Mouse (Mus musculus): Measurements from ENCODE around the gene Sez6l2. TPM values are rescaled to one million over a fixed set of nuclear protein-coding genes. Genes with fewer than 3 reads are reported as not detected.

The Sez6l2 gene
- polyA plus RNA-seq, 1 experiment from 2014 or later, result 35.1 TPM

GRCm38 (mm10) chr7:126963548-126964286 is 13.4 kb downstream of the Sez6l2 start:
- peak overlapping the region; percentile 12; the same call in 1 of the 2 replicates for H3K9ac ChIP-seq

DNA sequence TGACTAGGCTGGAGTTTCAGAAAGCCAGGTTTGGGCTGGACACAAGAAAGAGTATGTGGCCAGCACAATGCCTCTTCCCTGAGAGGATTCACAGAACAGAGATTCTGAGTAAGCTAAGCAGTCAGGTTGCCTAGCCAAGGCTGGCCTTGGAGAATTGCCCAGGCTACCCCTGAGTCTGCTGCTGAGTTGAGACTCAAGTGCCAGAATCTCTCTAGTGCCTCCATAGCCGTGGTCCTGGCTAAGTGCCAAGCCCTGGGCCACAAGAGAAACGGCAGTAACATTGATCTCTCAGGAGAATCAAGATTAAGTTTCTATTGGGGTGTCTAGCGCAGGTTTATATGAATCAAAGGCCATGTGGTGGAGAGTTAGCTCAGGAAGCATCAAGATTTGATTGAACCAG is 15.2 kb downstream of the Sez6l2 start:
- no peaks in the 10 kb centered on the region for H3K9me3 ChIP-seq
- no peaks in the 10 kb centered on the region for H3K4me1 ChIP-seq (replicated peaks)
- no peak overlapping the region for H3K4me3 ChIP-seq
- no peak overlapping the region for H3K9ac ChIP-seq
- H3K36me3 ChIP-seq, result peaks cover 92% of the 10 kb centered on the region
- WGBS, result 60% methylated on average over 3 of the region's 3 CpGs
- no peak overlapping the region for H3K4me2 ChIP-seq
- no peak overlapping the region for H3K27ac ChIP-seq (replicated peaks)
- no peak for ATAC-seq (ENCODE audit: low read depth)
- peaks cover 35% of the 10 kb centered on the region for H3K27me3 ChIP-seq

More at GRCm38 (mm10) chr7:126963548-126964286, 13.4 kb downstream of the Sez6l2 start:
- Histone ChIP-seq H3K4me3 (no peak overlapping the region), H3K4me1 (replicated peaks) (no peaks in the 10 kb centered on the region), H3K27me3 (peaks cover 39% of the 10 kb centered on the region), H3K4me2 (no peak overlapping the region), H3K9me3 (no peaks in the 10 kb centered on the region), H3K27ac (replicated peaks) (no peak overlapping the region), H3K36me3 (peaks cover 92% of the 10 kb centered on the region)
- WGBS, result 25% methylated on average over 19 of the region's 19 CpGs
- ATAC-seq (ENCODE audit: low read depth), result no peak

DNA sequence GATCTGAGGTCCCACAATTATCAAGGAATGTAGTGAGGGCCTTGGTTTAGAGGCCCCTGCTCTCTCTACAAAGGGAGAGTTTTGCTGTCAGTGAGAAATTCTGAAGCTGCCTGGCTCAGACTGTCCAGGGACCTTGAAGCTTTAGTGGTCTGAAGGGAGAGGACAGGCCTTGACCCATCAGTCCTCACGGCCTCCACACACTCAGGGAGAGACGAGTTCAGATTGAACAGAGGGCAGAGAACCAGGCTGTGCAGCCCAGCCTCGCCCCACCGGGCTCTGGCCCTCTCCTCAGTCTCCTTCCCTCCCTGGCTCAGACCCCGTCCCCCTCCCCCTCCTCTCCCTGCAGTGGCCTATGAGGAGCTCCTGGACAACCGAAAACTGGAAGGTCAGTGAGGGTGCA is 17.0 kb downstream of the Sez6l2 start:
- Histone ChIP-seq H3K4me3 (no peak overlapping the region), H3K4me1 (replicated peaks) (no peaks in the 10 kb centered on the region), H3K27ac (replicated peaks) (no peak overlapping the region), H3K27me3 (peaks cover 17% of the 10 kb centered on the region), H3K4me2 (no peak overlapping the region), H3K9ac (no peak overlapping the region), H3K9me3 (no peaks in the 10 kb centered on the region), H3K36me3 (peaks cover 92% of the 10 kb centered on the region)
- no peak for ATAC-seq (ENCODE audit: low read depth)
- WGBS, result 69% methylated on average over 6 of the region's 6 CpGs

DNA sequence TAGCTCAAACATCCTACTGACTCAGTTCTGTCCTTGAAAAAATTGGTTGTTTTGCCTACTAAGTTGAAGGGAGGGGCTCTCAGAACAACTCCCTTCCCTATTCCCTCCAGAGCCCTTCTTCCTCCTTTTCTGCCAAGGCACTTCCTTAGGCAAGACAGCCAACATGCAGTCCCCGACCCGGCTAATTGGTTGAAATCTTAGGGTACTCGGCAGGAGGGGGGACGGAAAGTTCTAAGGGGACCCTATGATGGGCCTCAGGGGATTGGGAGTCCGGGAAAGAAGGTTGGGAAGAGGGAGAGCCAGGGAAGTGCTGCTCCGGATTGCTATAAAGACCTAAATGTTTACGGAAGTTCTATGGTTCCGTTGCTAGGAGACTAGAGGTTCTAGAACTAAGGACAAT is 25.1 kb downstream of the Sez6l2 start:
- 11% methylated on average over 8 of the region's 8 CpGs for WGBS
- no peak overlapping the region for H3K9ac ChIP-seq
- H3K36me3 ChIP-seq, result peaks cover 49% of the 10 kb centered on the region
- H3K27me3 ChIP-seq, result no peaks in the 10 kb centered on the region
- peak; percentile 7 for ATAC-seq (ENCODE audit: low read depth)
- no peaks in the 10 kb centered on the region for H3K9me3 ChIP-seq
- H3K4me1 ChIP-seq (replicated peaks), result peaks cover 20% of the 10 kb centered on the region
- H3K4me2 ChIP-seq, result peak overlapping the region; percentile 91
- 0 out of 2 replicates have a peak overlapping the region, but pooled peaks have one; percentile 52 for H3K27ac ChIP-seq (replicated peaks)
- peak overlapping the region; percentile 99 for H3K4me3 ChIP-seq

- peak within 1 kb of the TSS; percentile 91 for H3K4me2 ChIP-seq
- H3K4me1 ChIP-seq (replicated peaks), result peaks cover 20% of the 10 kb centered on the region
- 0% methylated on average over 1 of the region's 1 CpGs for WGBS
- no peak for ATAC-seq (ENCODE audit: low read depth)
- H3K4me3 ChIP-seq, result peak within 1 kb of the TSS; percentile 99
- peak within 1 kb of the TSS; percentile 98 for H3K9ac ChIP-seq
- no peaks in the 10 kb centered on the region for H3K9me3 ChIP-seq
- no peaks in the 10 kb centered on the region for H3K27me3 ChIP-seq
- H3K36me3 ChIP-seq, result peaks cover 48% of the 10 kb centered on the region
- H3K27ac ChIP-seq (replicated peaks), result peak within 1 kb of the TSS; percentile 98
These were observed 25.4 kb downstream of the Sez6l2 start, which contains the start of gene Cdipt for GRCm38 (mm10) chr7:126975893-126975949. Cdipt (plus strand) TSS chr7:126975914.

- under 1% methylated on average over 55 of the region's 55 CpGs for WGBS
- peaks cover 20% of the 10 kb centered on the region for H3K4me1 ChIP-seq (replicated peaks)
- peak; percentile 96 for ATAC-seq (ENCODE audit: low read depth)
- peak within 1 kb of the TSS; percentile 99 for H3K4me3 ChIP-seq
- no peaks in the 10 kb centered on the region for H3K9me3 ChIP-seq
- peaks cover 47% of the 10 kb centered on the region for H3K36me3 ChIP-seq
- no peaks in the 10 kb centered on the region for H3K27me3 ChIP-seq
- peak within 1 kb of the TSS; percentile 91 for H3K4me2 ChIP-seq
- peak within 1 kb of the TSS; percentile 98 for H3K9ac ChIP-seq
- H3K27ac ChIP-seq (replicated peaks), result peak within 1 kb of the TSS; percentile 98
These were observed 25.8 kb downstream of the Sez6l2 start, which contains the start of gene Cdiptos for GRCm38 (mm10) chr7:126975950-126976866. Cdiptos (minus strand) TSS chr7:126976098.

DNA sequence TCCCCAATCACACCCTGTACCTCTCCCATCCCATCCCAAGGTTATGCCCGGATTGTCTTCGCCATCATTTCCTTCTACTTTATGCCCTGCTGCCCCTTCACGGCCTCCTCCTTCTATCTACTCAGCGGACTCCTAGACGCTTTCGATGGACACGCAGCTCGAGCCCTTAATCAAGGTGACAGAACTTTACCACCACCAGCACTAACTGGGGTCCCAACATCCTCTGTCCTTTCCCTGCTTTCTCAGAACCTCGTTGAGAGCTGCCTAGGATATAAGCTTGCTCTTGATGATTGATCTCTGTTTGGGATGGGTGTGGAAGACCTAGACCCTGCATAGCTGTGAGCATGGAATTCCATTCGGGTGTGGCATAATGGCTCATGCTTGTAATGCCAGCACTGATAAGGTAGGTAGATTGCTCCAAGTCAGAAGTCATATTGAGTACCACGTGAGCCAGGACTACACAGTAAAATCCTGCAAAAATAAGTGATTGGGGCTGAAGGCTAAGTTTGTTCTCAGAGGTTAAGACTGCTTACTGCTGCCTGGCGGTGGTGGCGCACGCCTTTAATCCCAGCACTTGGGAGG is 26.6 kb downstream of the Sez6l2 start:
- peak overlapping the region; percentile 98 for H3K27ac ChIP-seq (replicated peaks)
- H3K9me3 ChIP-seq, result no peaks in the 10 kb centered on the region
- peak overlapping the region; percentile 99 for H3K4me3 ChIP-seq
- H3K4me1 ChIP-seq (replicated peaks), result peaks cover 20% of the 10 kb centered on the region
- ATAC-seq (ENCODE audit: low read depth), result no peak
- H3K27me3 ChIP-seq, result no peaks in the 10 kb centered on the region
- 29% methylated on average over 14 of the region's 14 CpGs for WGBS
- H3K4me2 ChIP-seq, result peak overlapping the region; percentile 91
- H3K9ac ChIP-seq, result peak overlapping the region; percentile 98
- peaks cover 44% of the 10 kb centered on the region for H3K36me3 ChIP-seq

- Histone ChIP-seq H3K9ac (no peak overlapping the region), H3K27me3 (no peaks in the 10 kb centered on the region), H3K4me2 (no peak overlapping the region), H3K4me3 (no peak overlapping the region), H3K9me3 (no peaks in the 10 kb centered on the region), H3K27ac (replicated peaks) (no peak overlapping the region), H3K4me1 (replicated peaks) (peaks cover 20% of the 10 kb centered on the region), H3K36me3 (peaks cover 37% of the 10 kb centered on the region)
- 95% methylated on average over 6 of the region's 6 CpGs for WGBS
- no peak for ATAC-seq (ENCODE audit: low read depth)
These were observed 28.5 kb downstream of the Sez6l2 start for GRCm38 (mm10) chr7:126978841-126979240.

GRCm38 (mm10) chr7:126981601-126982000 is 31.2 kb downstream of the Sez6l2 start:
- H3K27ac ChIP-seq (replicated peaks), result no peak overlapping the region
- H3K9ac ChIP-seq, result no peak overlapping the region
- H3K4me2 ChIP-seq, result no peak overlapping the region
- H3K4me3 ChIP-seq, result no peak overlapping the region
- H3K9me3 ChIP-seq, result no peaks in the 10 kb centered on the region
- ATAC-seq (ENCODE audit: low read depth), result no peak
- peaks cover 16% of the 10 kb centered on the region for H3K4me1 ChIP-seq (replicated peaks)
- 95% methylated on average over 2 of the region's 2 CpGs for WGBS
- peaks cover 37% of the 10 kb centered on the region for H3K36me3 ChIP-seq
- no peaks in the 10 kb centered on the region for H3K27me3 ChIP-seq

GRCm38 (mm10) chr7:126982054-126982453 is 31.7 kb downstream of the Sez6l2 start:
- Histone ChIP-seq H3K4me1 (replicated peaks) (peaks cover 13% of the 10 kb centered on the region), H3K4me2 (no peak overlapping the region), H3K36me3 (peaks cover 37% of the 10 kb centered on the region), H3K4me3 (no peak overlapping the region), H3K27ac (replicated peaks) (no peak overlapping the region), H3K27me3 (no peaks in the 10 kb centered on the region), H3K9ac (no peak overlapping the region), H3K9me3 (no peaks in the 10 kb centered on the region)
- 96% methylated on average over 4 of the region's 4 CpGs for WGBS
- no peak for ATAC-seq (ENCODE audit: low read depth)

- no peak for ATAC-seq (ENCODE audit: low read depth)
- no peak overlapping the region for H3K27ac ChIP-seq (replicated peaks)
- peaks cover 34% of the 10 kb centered on the region for H3K36me3 ChIP-seq
- H3K27me3 ChIP-seq, result no peaks in the 10 kb centered on the region
- H3K4me3 ChIP-seq, result no peak overlapping the region
- peaks cover 3% of the 10 kb centered on the region; the same call in 1 of the 2 replicates for H3K4me1 ChIP-seq (replicated peaks)
- no peaks in the 10 kb centered on the region for H3K9me3 ChIP-seq
- no peak overlapping the region for H3K9ac ChIP-seq
- no peak overlapping the region for H3K4me2 ChIP-seq
- WGBS, result 83% methylated on average over 7 of the region's 7 CpGs
These were observed 32.8 kb downstream of the Sez6l2 start for GRCm38 (mm10) chr7:126983113-126983512.

All from neural tube, embryonic 13.5 days (tissue).